Mouse (Mus musculus) brown adipose tissue, adult 24 weeks (tissue): ENCODE measurements around the gene Strc. TPM values are rescaled to one million over a fixed set of nuclear protein-coding genes. Genes with fewer than 3 reads are reported as not detected.

Source experiments
- H3K27ac ChIP-seq: fragments of 200-500 bp; replicated peaks from 2 replicates; pipeline ENCODE4 v1.5.1; 2012; ENCODE audit warnings: low read depth, mild to moderate bottlenecking, low read length
- H3K4me1 ChIP-seq: fragments of 200-500 bp; 2 replicates; pipeline ENCODE4 v1.6.1; 2012; ENCODE audit warnings: low read length, mixed read lengths; ENCODE audit not compliant: control insufficient read depth, insufficient read depth, insufficient read length
- H3K4me3 ChIP-seq: fragments of 200-500 bp; 2 replicates; pipeline ENCODE4 v1.5.1; 2012; ENCODE audit warnings: low read depth, mild to moderate bottlenecking, low read length, moderate library complexity; ENCODE audit not compliant: insufficient read depth
- polyA plus RNA-seq: library from polyadenylated mRNA; stranded (reverse); fragments of >200 nt; gene quantifications from 2 replicates; pipeline ENCODE4 v1.2.4, GENCODE M21; 2012; ENCODE audit not compliant: missing spikeins, insufficient read depth, insufficient read length

Strc gene
- polyA plus RNA-seq, 1 experiment: not detected

GRCm38 (mm10) chr2:121316278-121316677 lies 70.7 kb downstream of the Strc start:
- Histone ChIP-seq H3K27ac (no peak overlapping the region), H3K4me3 (no peak overlapping the region), H3K4me1 (no peaks in the 10 kb centered on the region)

Other genes with a start within 250 kb of the Strc start
- 9.3 and 9.5 TPM in 2 replicates for gene Adal, start 246.7 kb downstream of the Strc start, polyA plus RNA-seq
- gene Lcmt2, start 246.5 kb downstream of the Strc start, polyA plus RNA-seq: 4.9 and 5.9 TPM in 2 replicates
- 12.8 and 16.4 TPM in 2 replicates for gene Tubgcp4, start 216.5 kb downstream of the Strc start, polyA plus RNA-seq
- 6.6 and 8.6 TPM in 2 replicates for gene Zscan29, start 216.0 kb downstream of the Strc start, polyA plus RNA-seq
- 8.7 and 12.8 TPM in 2 replicates for gene Trp53bp1, start 115.8 kb downstream of the Strc start, polyA plus RNA-seq
- gene Map1a, start 97.6 kb downstream of the Strc start, polyA plus RNA-seq: 1.2 and 1.5 TPM in 2 replicates
- gene Ppip5k1, start 31.8 kb downstream of the Strc start, polyA plus RNA-seq: 64.8 and 79.2 TPM in 2 replicates
- gene Ckmt1, start 29.5 kb downstream of the Strc start, polyA plus RNA-seq: not detected in 2 replicates
- gene Pdia3, start 26.6 kb upstream of the Strc start, polyA plus RNA-seq: 92.2 and 124 TPM in 2 replicates
- 3.6 and 4.5 TPM in 2 replicates for gene Catsper2, start 26.6 kb upstream of the Strc start, polyA plus RNA-seq
- gene Ell3, start 57.1 kb upstream of the Strc start, polyA plus RNA-seq: not detected in 2 replicates
- gene Serf2, start 62.0 kb upstream of the Strc start, polyA plus RNA-seq: 562 and 583 TPM in 2 replicates
- gene Hypk, start 66.1 kb upstream of the Strc start, polyA plus RNA-seq: 114 and 117 TPM in 2 replicates
- gene Serinc4, start 69.6 kb upstream of the Strc start, polyA plus RNA-seq: not detected in 2 replicates
- gene Mfap1b, start 86.9 kb upstream of the Strc start, polyA plus RNA-seq: 22.1 and 30.8 TPM in 2 replicates
- gene Mfap1a, start 119.5 kb upstream of the Strc start, polyA plus RNA-seq: 17.5 and 19.3 TPM in 2 replicates
- gene Wdr76, start 119.6 kb upstream of the Strc start, polyA plus RNA-seq: 2.2 and 2.3 TPM in 2 replicates